Mouse (Mus musculus): ENCODE measurements at regions not wholly inside any gene's neighbourhood (a gene's known extent, or its start where the extent isn't known, plus 50 kb on each side); places are given as distances from the start of the nearest gene placed in this dataset.

GRCm38 (mm10) chr8:7323067-7323675 is 1337.9 kb downstream of the Efnb2 start:
- no peak for TF ChIP-seq POLR2A (IDR thresholded peaks at IDR 0.05; ENCODE audit: borderline replicate concordance, extremely low read depth, low read depth, low read length)
- TF ChIP-seq CTCF (IDR thresholded peaks at IDR 0.05; ENCODE audit: insufficient read depth, low read length), result no peak
